Mouse (Mus musculus) stomach, postnatal 0 days (tissue): ENCODE data around the gene Cyth3. TPM values are rescaled to one million over a fixed set of nuclear protein-coding genes. Genes with fewer than 3 reads are reported as not detected.
A peak's percentile ranks its signal among the peaks of the same experiment; 100 is the strongest.

Source experiments
- ATAC-seq: fragments of 200-750 bp; cut with Nextera tagmentation; 2 replicates; pipeline ENCODE4 v1.8.0; 2017; ENCODE audit not compliant: low FRiP score, low TSS enrichment
- DNase-seq: peaks from one replicate; pipeline ENCODE4 v3.0.0-alpha.2; 2016; ENCODE audit warnings: low spot score
- H3K27ac ChIP-seq: fragments of 300-500 bp; sonication (generic); replicated peaks from 2 replicates; pipeline ENCODE4 v1.5.1; 2014; ENCODE audit warnings: mild to moderate bottlenecking, control low read depth
- H3K27me3 ChIP-seq: fragments of 300-500 bp; sonication (generic); 2 replicates; pipeline ENCODE4 v1.6.1; 2014; ENCODE audit warnings: low read length; ENCODE audit not compliant: control insufficient read depth, insufficient read depth
- H3K36me3 ChIP-seq: fragments of 300-500 bp; sonication (generic); 2 replicates; pipeline ENCODE4 v1.6.1; 2014; ENCODE audit warnings: low read length, mixed read lengths; ENCODE audit not compliant: control insufficient read depth, insufficient read depth
- H3K4me1 ChIP-seq: fragments of 300-500 bp; sonication (generic); replicated peaks from 2 replicates; pipeline ENCODE4 v1.6.1; 2014; ENCODE audit warnings: antibody characterized with exemption; ENCODE audit not compliant: control insufficient read depth, insufficient read depth
- H3K4me2 ChIP-seq: fragments of 300-500 bp; sonication (generic); replicated peaks from 2 replicates; pipeline ENCODE4 v1.6.1; 2014; ENCODE audit warnings: low read depth, mild to moderate bottlenecking, control low read depth, moderate library complexity
- H3K4me3 ChIP-seq: fragments of 300-500 bp; sonication (generic); 2 replicates; pipeline ENCODE4 v1.5.1; 2014; ENCODE audit warnings: low read depth, low read length, control low read depth
- H3K9ac ChIP-seq: fragments of 300-500 bp; sonication (generic); 2 replicates; pipeline ENCODE4 v1.6.1; 2014; ENCODE audit warnings: mild to moderate bottlenecking, low read length, control low read depth, mixed read lengths
- H3K9me3 ChIP-seq: fragments of 300-500 bp; sonication (generic); 2 replicates; pipeline ENCODE4 v1.6.1; 2016; ENCODE audit warnings: low read length; ENCODE audit not compliant: control insufficient read depth
- CTCF ChIP-seq: IDR thresholded peaks from 2 replicates; pipeline ENCODE4 v1.5.1; 2016; ENCODE audit warnings: antibody characterized with exemption, low read depth, mild to moderate bottlenecking, moderate library complexity
- EP300 ChIP-seq: optimal IDR thresholded peaks from 2 replicates; pipeline ENCODE3; 2016; ENCODE audit warnings: antibody characterized with exemption
- WGBS: fragments of 180-500 bp; shearing (Covaris S2); extraction: QIAGEN DNeasy Blood & Tissue Kit; methylation state at CpG from one replicate; pipeline ENCODE4 v1.1.7; 2014; 5-methylcytosine and 5-hydroxymethylcytosine counted together
- polyA plus RNA-seq: library from polyadenylated mRNA; unstranded; fragments of >200 nt; fragmentation: Nextera tagmentation; extraction: Ambion mirVana; gene quantifications from 2 replicates; pipeline ENCODE4 v1.2.1, GENCODE M21; 2015

The Cyth3 gene
- polyA plus RNA-seq, 1 experiment from 2014 or later: 32.7 TPM

GRCm38 (mm10) chr5:143623356-143624295, 1.4 kb downstream of the Cyth3 start:
- H3K9me3 ChIP-seq: no peaks in the 10 kb centered on the region
- H3K4me3 ChIP-seq: peak overlapping the region; percentile 94
- TF ChIP-seq CTCF: 0 out of 2 replicates have a peak, but pooled peaks have one; percentile 11
- TF ChIP-seq EP300: no peak
- DNase-seq: no peak
- peak overlapping the region; percentile 85 for H3K4me2 ChIP-seq
- H3K27ac ChIP-seq: peak overlapping the region; percentile 94
- no peaks in the 10 kb centered on the region for H3K36me3 ChIP-seq
- no peaks in the 10 kb centered on the region for H3K27me3 ChIP-seq
- peak overlapping the region; percentile 96 for H3K9ac ChIP-seq
- peaks cover 7% of the 10 kb centered on the region; the same call in 1 of the 2 replicates for H3K4me1 ChIP-seq
- no peak for ATAC-seq
- WGBS: 21% methylated on average over 19 of the region's 19 CpGs

GRCm38 (mm10) chr5:143624449-143624848, 2.2 kb downstream of the Cyth3 start:
- peak overlapping the region; percentile 85; the same call in 1 of the 2 replicates for H3K4me2 ChIP-seq
- H3K9ac ChIP-seq: no peak overlapping the region
- H3K36me3 ChIP-seq: no peaks in the 10 kb centered on the region
- no peaks in the 10 kb centered on the region for H3K9me3 ChIP-seq
- H3K27ac ChIP-seq: no peak overlapping the region
- 42% methylated on average over 3 of the region's 3 CpGs for WGBS
- H3K4me1 ChIP-seq: peaks cover 4% of the 10 kb centered on the region; the same call in 1 of the 2 replicates
- TF ChIP-seq CTCF: no peak
- no peak for TF ChIP-seq EP300
- H3K4me3 ChIP-seq: peak overlapping the region; percentile 94
- ATAC-seq (no peak), DNase-seq (no peak)
- H3K27me3 ChIP-seq: no peaks in the 10 kb centered on the region

- 56% methylated on average over 12 of the region's 12 CpGs for WGBS
- H3K9me3 ChIP-seq: no peaks in the 10 kb centered on the region
- ATAC-seq (peak; percentile 67), DNase-seq (peak; percentile 72)
- H3K9ac ChIP-seq: peak overlapping the region; percentile 41; the same call in 1 of the 2 replicates
- H3K4me1 ChIP-seq: peaks cover 4% of the 10 kb centered on the region; the same call in 1 of the 2 replicates
- H3K4me3 ChIP-seq: no peak overlapping the region
- H3K27me3 ChIP-seq: no peaks in the 10 kb centered on the region
- peak overlapping the region; percentile 79 for H3K27ac ChIP-seq
- H3K4me2 ChIP-seq: peak overlapping the region; percentile 18
- H3K36me3 ChIP-seq: no peaks in the 10 kb centered on the region
- TF ChIP-seq EP300: no peak
Measured at GRCm38 (mm10) chr5:143625497-143625896, 3.2 kb downstream of the Cyth3 start.

GRCm38 (mm10) chr5:143625940-143626588, 3.8 kb downstream of the Cyth3 start:
- H3K9ac ChIP-seq: peak overlapping the region; percentile 41
- no peak for ATAC-seq

GRCm38 (mm10) chr5:143627507-143627906, 5.3 kb downstream of the Cyth3 start:
- Histone ChIP-seq H3K4me2 (no peak overlapping the region), H3K36me3 (no peaks in the 10 kb centered on the region), H3K4me1 (peaks cover 9% of the 10 kb centered on the region; the same call in 1 of the 2 replicates), H3K9ac (no peak overlapping the region), H3K27me3 (no peaks in the 10 kb centered on the region), H3K9me3 (no peaks in the 10 kb centered on the region), H3K27ac (no peak overlapping the region), H3K4me3 (no peak overlapping the region)
- TF ChIP-seq CTCF (peak; percentile 56), EP300 (no peak)
- ATAC-seq: no peak
- no peak for DNase-seq
- 93% methylated on average over 6 of the region's 6 CpGs for WGBS

More at GRCm38 (mm10) chr5:143625940-143626588, 3.8 kb downstream of the Cyth3 start:
- no peak for DNase-seq
- peak overlapping the region; percentile 79 for H3K27ac ChIP-seq
- H3K36me3 ChIP-seq: no peaks in the 10 kb centered on the region
- H3K27me3 ChIP-seq: no peaks in the 10 kb centered on the region
- WGBS: 51% methylated on average over 11 of the region's 11 CpGs
- H3K4me2 ChIP-seq: peak overlapping the region; percentile 18
- no peak overlapping the region for H3K4me3 ChIP-seq
- H3K9me3 ChIP-seq: no peaks in the 10 kb centered on the region
- TF ChIP-seq CTCF (no peak), EP300 (no peak)
- H3K4me1 ChIP-seq: peaks cover 3% of the 10 kb centered on the region; the same call in 1 of the 2 replicates
